Mouse (Mus musculus) limb, embryonic 14.5 days (tissue): ENCODE results near the gene Sbk3. TPM values are rescaled to one million over a fixed set of nuclear protein-coding genes. Genes with fewer than 3 reads are reported as not detected.
A peak's percentile ranks its signal among the peaks of the same experiment; 100 is the strongest.

Experiments
- ATAC-seq: fragments of 200-750 bp; cut with Nextera tagmentation; 2 replicates; pipeline ENCODE4 v1.8.0; 2017; ENCODE audit warnings: low read depth, moderate number of reproducible peaks, moderate TSS enrichment; ENCODE audit not compliant: low FRiP score
- DNase-seq: peaks from one replicate; pipeline ENCODE4 v3.0.0-alpha.2; 2015; ENCODE audit warnings: low spot score
- H3K27ac ChIP-seq: fragments of 300-500 bp; sonication (generic); replicated peaks from 2 replicates; pipeline ENCODE4 v1.5.1; 2014; ENCODE audit warnings: low read depth, mild to moderate bottlenecking, low read length, moderate library complexity, mixed read lengths
- H3K27me3 ChIP-seq: fragments of 300-500 bp; sonication (generic); 2 replicates; pipeline ENCODE4 v1.6.1; 2014; ENCODE audit warnings: low read length, mixed read lengths; ENCODE audit not compliant: control insufficient read depth, insufficient read depth
- H3K36me3 ChIP-seq: fragments of 300-500 bp; sonication (generic); 2 replicates; pipeline ENCODE4 v1.6.1; 2014; ENCODE audit warnings: mild to moderate bottlenecking, low read length, moderate library complexity, mixed read lengths; ENCODE audit not compliant: control insufficient read depth, insufficient read depth
- H3K4me1 ChIP-seq: fragments of 300-500 bp; sonication (generic); 2 replicates; pipeline ENCODE4 v1.6.1; 2014; ENCODE audit warnings: antibody characterized with exemption, low read length, mixed read lengths; ENCODE audit not compliant: control insufficient read depth, insufficient read depth
- H3K4me2 ChIP-seq: fragments of 300-500 bp; sonication (generic); replicated peaks from 2 replicates; pipeline ENCODE4 v1.6.1; 2014; ENCODE audit warnings: low read depth, mild to moderate bottlenecking, low read length, moderate library complexity; ENCODE audit not compliant: severe bottlenecking
- H3K4me3 ChIP-seq: fragments of 300-500 bp; sonication (generic); replicated peaks from 2 replicates; pipeline ENCODE4 v1.5.1; 2014; ENCODE audit warnings: low read length
- H3K9ac ChIP-seq: fragments of 300-500 bp; sonication (generic); 2 replicates; pipeline ENCODE4 v1.6.1; 2014; ENCODE audit warnings: mild to moderate bottlenecking, low read depth, low read length, moderate library complexity; ENCODE audit not compliant: severe bottlenecking
- H3K9me3 ChIP-seq: fragments of 300-500 bp; sonication (generic); 2 replicates; pipeline ENCODE4 v1.6.1; 2016; ENCODE audit warnings: low read length; ENCODE audit not compliant: control insufficient read depth
- POLR2A ChIP-seq: fragments of 200-500 bp; IDR thresholded peaks from 2 replicates; pipeline ENCODE4 v1.8.0; 2012; ENCODE audit warnings: inconsistent platforms, mild to moderate bottlenecking, moderate library complexity, borderline replicate concordance; ENCODE audit not compliant: insufficient read depth, insufficient read length; ENCODE audit errors: extremely low read depth
- WGBS: fragments of 180-500 bp; shearing (Covaris S2); extraction: QIAGEN DNeasy Blood & Tissue Kit; methylation state at CpG from one replicate; pipeline ENCODE4 v1.1.7; 2014; 5-methylcytosine and 5-hydroxymethylcytosine counted together
- polyA plus RNA-seq, 2 experiments: library from polyadenylated mRNA; depleted of rRNA in 1 of 2; stranded (reverse) in 1 of 2; unstranded in 1 of 2; fragments of >200 nt; fragmentation: Nextera tagmentation in 1 of 2; extraction: Ambion mirVana in 1 of 2; gene quantifications; 2 replicates each; pipeline versions ENCODE4 v1.2.1 to v1.2.3; 2012 to 2014

The Sbk3 gene
- polyA plus RNA-seq, 2 experiments, result 0.06 to 0.15 TPM

- Histone ChIP-seq H3K9ac (peak within 1 kb of the TSS; percentile 39), H3K36me3 (peaks cover 38% of the 10 kb centered on the region), H3K4me1 (peaks cover 44% of the 10 kb centered on the region), H3K27me3 (no peaks in the 10 kb centered on the region), H3K4me2 (peak within 1 kb of the TSS; percentile 87), H3K27ac (peak within 1 kb of the TSS; percentile 68), H3K9me3 (no peaks in the 10 kb centered on the region), H3K4me3 (peak within 1 kb of the TSS; percentile 33)
- WGBS, result 26% methylated on average over 8 of the region's 8 CpGs
- TF ChIP-seq POLR2A, result no peak
- no peak for ATAC-seq
- no peak for DNase-seq
Observed at GRCm38 (mm10) chr7:4921824-4922482, 49.0 kb downstream of the Sbk3 start, which contains the start of gene Nat14. Nat14 (plus strand) TSS chr7:4922028.

- TF ChIP-seq POLR2A, result no peak
- 57% methylated on average over 23 of the region's 23 CpGs for WGBS
- peaks cover 46% of the 10 kb centered on the region for H3K4me1 ChIP-seq
- H3K9me3 ChIP-seq, result no peaks in the 10 kb centered on the region
- no peak overlapping the region for H3K4me3 ChIP-seq
- no peak for DNase-seq
- peaks cover 38% of the 10 kb centered on the region for H3K36me3 ChIP-seq
- no peak for ATAC-seq
- H3K27ac ChIP-seq, result 0 out of 2 replicates have a peak overlapping the region, but pooled peaks have one; percentile 28
- H3K27me3 ChIP-seq, result no peaks in the 10 kb centered on the region
- no peak overlapping the region for H3K9ac ChIP-seq
- no peak overlapping the region for H3K4me2 ChIP-seq
Observed at GRCm38 (mm10) chr7:4920976-4921823, 49.8 kb downstream of the Sbk3 start.

- Histone ChIP-seq H3K4me3 (no peak overlapping the region), H3K27ac (no peak overlapping the region)
- no peak for TF ChIP-seq POLR2A
Observed at GRCm38 (mm10) chr7:4920496-4920895, 50.5 kb downstream of the Sbk3 start.

GRCm38 (mm10) chr7:4919971-4920370 is 51.0 kb downstream of the Sbk3 start:
- Histone ChIP-seq H3K9me3 (no peaks in the 10 kb centered on the region), H3K9ac (no peak overlapping the region)
- no peak for TF ChIP-seq POLR2A

More at GRCm38 (mm10) chr7:4920496-4920895, 50.5 kb downstream of the Sbk3 start:
- H3K36me3 ChIP-seq, result peaks cover 38% of the 10 kb centered on the region
- H3K4me1 ChIP-seq, result peaks cover 41% of the 10 kb centered on the region
- 94% methylated on average over 19 of the region's 19 CpGs for WGBS
- H3K9ac ChIP-seq, result no peak overlapping the region
- DNase-seq (no peak), ATAC-seq (no peak)
- no peaks in the 10 kb centered on the region for H3K27me3 ChIP-seq
- no peaks in the 10 kb centered on the region for H3K9me3 ChIP-seq
- no peak overlapping the region for H3K4me2 ChIP-seq

GRCm38 (mm10) chr7:4919096-4919495 is 51.9 kb downstream of the Sbk3 start:
- no peaks in the 10 kb centered on the region for H3K27me3 ChIP-seq
- H3K4me1 ChIP-seq, result peaks cover 29% of the 10 kb centered on the region
- 85% methylated on average over 13 of the region's 21 CpGs for WGBS
- no peak for TF ChIP-seq POLR2A
- ATAC-seq (no peak), DNase-seq (no peak)
- no peak overlapping the region for H3K4me2 ChIP-seq
- no peaks in the 10 kb centered on the region for H3K9me3 ChIP-seq
- H3K27ac ChIP-seq, result no peak overlapping the region
- H3K9ac ChIP-seq, result no peak overlapping the region
- H3K4me3 ChIP-seq, result no peak overlapping the region
- peaks cover 38% of the 10 kb centered on the region for H3K36me3 ChIP-seq

More at GRCm38 (mm10) chr7:4919971-4920370, 51.0 kb downstream of the Sbk3 start:
- peaks cover 36% of the 10 kb centered on the region for H3K4me1 ChIP-seq
- WGBS, result 83% methylated on average over 21 of the region's 21 CpGs
- no peak overlapping the region for H3K27ac ChIP-seq
- H3K4me2 ChIP-seq, result no peak overlapping the region
- ATAC-seq, result no peak
- peaks cover 38% of the 10 kb centered on the region for H3K36me3 ChIP-seq
- no peaks in the 10 kb centered on the region for H3K27me3 ChIP-seq
- DNase-seq, result no peak
- H3K4me3 ChIP-seq, result no peak overlapping the region
